Mouse (Mus musculus) spleen, adult 2 months (tissue): ENCODE results near the gene Eme2. TPM values are rescaled to one million over a fixed set of nuclear protein-coding genes. Genes with fewer than 3 reads are reported as not detected.

Experiments used
- DNase-seq, 2 experiments: peaks; one replicate each; pipeline versions ENCODE4 v3.0.0 to v3.0.0-alpha.2; 2012 to 2021; ENCODE audit warnings: low spot score in 2 of 2, low read depth in 1 of 2
- H3K27ac ChIP-seq: fragments of 200-500 bp; 2 replicates; pipeline ENCODE4 v1.5.1; 2012; ENCODE audit warnings: low read length, inconsistent platforms; ENCODE audit not compliant: insufficient read depth
- H3K27me3 ChIP-seq: fragments of 200-500 bp; 2 replicates; pipeline ENCODE4 v1.6.1; 2012; ENCODE audit warnings: mild to moderate bottlenecking, moderate library complexity, low read length, inconsistent platforms; ENCODE audit not compliant: control insufficient read depth, insufficient read depth
- H3K36me3 ChIP-seq: fragments of 200-500 bp; 2 replicates; pipeline ENCODE4 v1.6.1; 2012; ENCODE audit warnings: mild to moderate bottlenecking, low read length, inconsistent platforms; ENCODE audit not compliant: control insufficient read depth, insufficient read depth
- H3K4me1 ChIP-seq: fragments of 200-500 bp; 2 replicates; pipeline ENCODE4 v1.6.1; 2011; ENCODE audit warnings: inconsistent platforms; ENCODE audit not compliant: control insufficient read depth, insufficient read depth, insufficient read length
- H3K4me3 ChIP-seq: fragments of 200-500 bp; 2 replicates; pipeline ENCODE4 v1.5.1; 2011; ENCODE audit warnings: mild to moderate bottlenecking, inconsistent platforms; ENCODE audit not compliant: insufficient read depth, insufficient read length; ENCODE audit errors: extremely low read depth
- CTCF ChIP-seq: fragments of 200-500 bp; IDR thresholded peaks from 2 replicates; pipeline ENCODE4 v1.5.1; 2011; ENCODE audit warnings: mild to moderate bottlenecking, inconsistent platforms; ENCODE audit not compliant: insufficient read depth, insufficient read length, insufficient replicate concordance; ENCODE audit errors: extremely low read depth
- POLR2A ChIP-seq: fragments of 200-500 bp; IDR thresholded peaks from 2 replicates; pipeline ENCODE4 v1.6.1; 2011; ENCODE audit warnings: low read depth, low read length, inconsistent platforms
- WGBS: fragments of 180-500 bp; shearing (Covaris S2); methylation state at CpG from one replicate; pipeline ENCODE4 v1.1.7; 2018; 5-methylcytosine and 5-hydroxymethylcytosine counted together
- polyA plus RNA-seq: library from polyadenylated mRNA; depleted of rRNA; stranded (reverse); fragments of >200 nt; gene quantifications from 2 replicates; pipeline ENCODE4 v1.2.3, GENCODE M21; 2012

The Eme2 gene
- polyA plus RNA-seq, 1 experiment: 35.2 TPM

GRCm38 (mm10) chr17:24886134-24886931, 8.6 kb downstream of the Eme2 start, which contains the start of the genes Nubp2 and Spsb3:
Gene Nubp2 (minus strand): TSS chr17:24886349.
Gene Spsb3 (plus strand): TSS chr17:24886643.
- H3K27me3 ChIP-seq: no peaks in the 10 kb centered on the region
- H3K27ac ChIP-seq: peak within 1 kb of the TSS; percentile 76
- H3K36me3 ChIP-seq: peaks cover 19% of the 10 kb centered on the region
- H3K4me1 ChIP-seq: peaks cover 13% of the 10 kb centered on the region
- peak within 1 kb of the TSS; percentile 88 for H3K4me3 ChIP-seq
- peak; percentile 98 to 100 for DNase-seq
- TF ChIP-seq CTCF (no peak), POLR2A (peak; percentile 82)
- WGBS: 1% methylated on average over 69 of the region's 69 CpGs

- Histone ChIP-seq H3K27me3 (no peaks in the 10 kb centered on the region), H3K27ac (peak overlapping the region; percentile 63), H3K4me3 (peak overlapping the region; percentile 88), H3K36me3 (peaks cover 13% of the 10 kb centered on the region), H3K4me1 (peaks cover 13% of the 10 kb centered on the region)
- TF ChIP-seq CTCF: no peak
- no peak for DNase-seq
- 23% methylated on average over 22 of the region's 22 CpGs for WGBS
Observed at GRCm38 (mm10) chr17:24885356-24886133, 9.3 kb downstream of the Eme2 start.

GRCm38 (mm10) chr17:24884391-24884790, 10.5 kb downstream of the Eme2 start:
- Histone ChIP-seq H3K36me3 (peaks cover 10% of the 10 kb centered on the region), H3K27ac (no peak overlapping the region), H3K4me3 (no peak overlapping the region), H3K27me3 (no peaks in the 10 kb centered on the region), H3K4me1 (peaks cover 13% of the 10 kb centered on the region)
- WGBS: 93% methylated on average over 6 of the region's 6 CpGs
- no peak for TF ChIP-seq POLR2A
- no peak for TF ChIP-seq CTCF
- DNase-seq: no peak

GRCm38 (mm10) chr17:24881738-24882440, 13.0 kb downstream of the Eme2 start:
- Histone ChIP-seq H3K36me3 (peaks cover 10% of the 10 kb centered on the region), H3K4me3 (no peak overlapping the region), H3K27me3 (no peaks in the 10 kb centered on the region), H3K4me1 (peaks cover 6% of the 10 kb centered on the region), H3K27ac (no peak overlapping the region)
- 42% methylated on average over 7 of the region's 7 CpGs for WGBS
- peak in 1 of 2 experiments; percentile 28 for DNase-seq
- no peak for TF ChIP-seq POLR2A
- TF ChIP-seq CTCF: peak; percentile 39; the same call in 1 of the 2 replicates

GRCm38 (mm10) chr17:24878531-24878930, 16.4 kb downstream of the Eme2 start:
- Histone ChIP-seq H3K4me1 (no peaks in the 10 kb centered on the region), H3K27ac (no peak overlapping the region), H3K27me3 (no peaks in the 10 kb centered on the region), H3K36me3 (peaks cover 7% of the 10 kb centered on the region), H3K4me3 (no peak overlapping the region)
- no peak for TF ChIP-seq POLR2A
- no peak for TF ChIP-seq CTCF
- no peak for DNase-seq
- WGBS: 84% methylated on average over 8 of the region's 8 CpGs

GRCm38 (mm10) chr17:24878117-24878397, 16.8 kb downstream of the Eme2 start:
- WGBS: 64% methylated on average over 5 of the region's 5 CpGs
- TF ChIP-seq POLR2A (no peak), CTCF (no peak)
- Histone ChIP-seq H3K4me3 (no peak overlapping the region), H3K36me3 (peaks cover 4% of the 10 kb centered on the region), H3K27ac (no peak overlapping the region), H3K27me3 (no peaks in the 10 kb centered on the region), H3K4me1 (no peaks in the 10 kb centered on the region)
- no peak for DNase-seq
